Mouse (Mus musculus) heart, embryonic 13.5 days (tissue): ENCODE results near the gene Gna14. TPM values are rescaled to one million over a fixed set of nuclear protein-coding genes. Genes with fewer than 3 reads are reported as not detected.

Experiments
- ATAC-seq: fragments of 200-750 bp; cut with Nextera tagmentation; 2 replicates; pipeline ENCODE4 v1.8.0; 2017; ENCODE audit warnings: moderate TSS enrichment; ENCODE audit not compliant: insufficient number of reproducible peaks, low FRiP score, low TSS enrichment; ENCODE audit errors: extremely low read depth
- H3K27ac ChIP-seq: fragments of 300-500 bp; sonication (generic); replicated peaks from 2 replicates; pipeline ENCODE4 v1.5.1; 2015; ENCODE audit warnings: moderate library complexity, mild to moderate bottlenecking, inconsistent platforms
- H3K27me3 ChIP-seq: fragments of 300-500 bp; sonication (generic); replicated peaks from 2 replicates; pipeline ENCODE4 v1.6.1; 2015; ENCODE audit warnings: mild to moderate bottlenecking, inconsistent platforms
- H3K36me3 ChIP-seq: fragments of 300-500 bp; sonication (generic); 2 replicates; pipeline ENCODE4 v1.6.1; 2015; ENCODE audit warnings: mild to moderate bottlenecking, inconsistent platforms
- H3K4me1 ChIP-seq: fragments of 300-500 bp; sonication (generic); 2 replicates; pipeline ENCODE4 v1.6.1; 2015; ENCODE audit warnings: inconsistent platforms
- H3K4me2 ChIP-seq: fragments of 300-500 bp; sonication (generic); 2 replicates; pipeline ENCODE4 v1.6.1; 2015; ENCODE audit warnings: inconsistent platforms, mild to moderate bottlenecking, moderate library complexity
- H3K4me3 ChIP-seq: fragments of 300-500 bp; sonication (generic); 2 replicates; pipeline ENCODE4 v1.5.1; 2015; ENCODE audit warnings: moderate library complexity, mild to moderate bottlenecking, inconsistent platforms
- H3K9ac ChIP-seq: fragments of 300-500 bp; sonication (generic); 2 replicates; pipeline ENCODE4 v1.6.1; 2015; ENCODE audit warnings: inconsistent platforms, mild to moderate bottlenecking, moderate library complexity
- H3K9me3 ChIP-seq: fragments of 300-500 bp; sonication (generic); 2 replicates; pipeline ENCODE4 v1.6.1; 2016; ENCODE audit warnings: inconsistent platforms
- WGBS: fragments of 180-500 bp; shearing (Covaris S2); methylation state at CpG from one replicate; pipeline ENCODE4 v1.1.7; 2015; ENCODE audit warnings: mixed read lengths; 5-methylcytosine and 5-hydroxymethylcytosine counted together
- polyA plus RNA-seq: library from polyadenylated mRNA; unstranded; fragments of >200 nt; fragmentation: Nextera tagmentation; extraction: Ambion mirVana; gene quantifications from 2 replicates; pipeline ENCODE4 v1.2.1, GENCODE M21; 2015

The Gna14 gene
- polyA plus RNA-seq, 1 experiment from 2014 or later: 1.6 TPM

DNA sequence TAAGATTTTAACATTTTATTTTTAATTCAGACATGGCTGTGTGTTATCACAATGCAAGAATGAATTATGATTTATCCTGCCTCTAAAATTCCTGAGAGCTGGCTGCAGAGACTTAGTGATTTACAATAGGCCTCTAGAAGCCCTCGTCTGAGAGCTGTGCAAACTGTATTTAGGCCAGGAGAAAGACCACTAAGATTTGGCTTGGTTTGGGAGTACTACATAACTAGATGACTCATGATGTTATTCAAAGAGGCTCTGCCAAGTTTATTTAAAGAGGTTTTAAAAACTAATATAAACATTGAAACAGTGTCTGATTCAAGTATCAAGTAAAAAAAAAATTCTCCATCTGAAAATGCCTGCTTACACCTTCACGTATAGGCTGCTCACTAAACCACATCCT lies 123.0 kb downstream of the Gna14 start:
- no peak for ATAC-seq
- no peak overlapping the region for H3K4me3 ChIP-seq
- H3K9ac ChIP-seq: no peak overlapping the region
- no peaks in the 10 kb centered on the region for H3K36me3 ChIP-seq
- no peak overlapping the region for H3K27ac ChIP-seq
- no peaks in the 10 kb centered on the region; the same call in 1 of the 2 replicates for H3K4me1 ChIP-seq
- WGBS: 70% methylated on average over 2 of the region's 2 CpGs
- H3K4me2 ChIP-seq: no peak overlapping the region
- no peaks in the 10 kb centered on the region for H3K27me3 ChIP-seq
- peaks cover 2% of the 10 kb centered on the region; the same call in 1 of the 2 replicates for H3K9me3 ChIP-seq

DNA sequence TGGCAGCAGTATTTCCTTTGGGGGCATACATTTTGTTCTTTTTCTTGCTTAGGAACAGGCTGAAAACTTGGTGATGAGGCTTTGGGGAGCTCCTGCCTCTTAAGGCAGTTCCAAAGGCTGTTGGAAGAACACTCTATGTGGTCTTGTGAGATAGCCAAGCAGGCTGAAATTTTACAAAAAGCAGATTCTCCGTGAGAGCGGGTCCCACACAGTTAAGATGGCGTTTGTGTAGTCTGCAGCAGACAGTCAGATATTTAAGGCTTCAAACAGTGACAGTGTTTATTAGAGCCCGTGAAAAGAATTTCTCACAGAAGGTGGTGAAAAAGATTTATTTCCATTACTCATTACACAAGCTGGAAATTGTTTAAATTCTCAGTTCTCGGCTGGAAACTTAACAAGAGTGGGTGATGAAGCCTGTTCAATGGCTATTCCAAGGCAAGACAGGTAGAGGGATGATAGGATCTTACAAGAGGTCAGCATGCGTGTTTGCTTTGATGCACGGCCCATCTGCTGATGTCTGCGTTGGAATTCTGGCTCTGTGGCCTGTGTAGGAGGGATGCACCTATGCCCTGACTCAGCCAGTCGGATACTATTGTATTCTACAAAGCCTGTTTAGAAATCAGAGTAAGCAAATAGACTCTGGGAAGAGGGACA lies 123.8 kb downstream of the Gna14 start:
- Histone ChIP-seq H3K36me3 (no peaks in the 10 kb centered on the region), H3K4me1 (no peaks in the 10 kb centered on the region; the same call in 1 of the 2 replicates), H3K9me3 (peaks cover 2% of the 10 kb centered on the region; the same call in 1 of the 2 replicates), H3K4me2 (no peak overlapping the region), H3K9ac (no peak overlapping the region), H3K27me3 (no peaks in the 10 kb centered on the region), H3K4me3 (no peak overlapping the region), H3K27ac (no peak overlapping the region)
- WGBS: 62% methylated on average over 9 of the region's 9 CpGs
- ATAC-seq: no peak

DNA sequence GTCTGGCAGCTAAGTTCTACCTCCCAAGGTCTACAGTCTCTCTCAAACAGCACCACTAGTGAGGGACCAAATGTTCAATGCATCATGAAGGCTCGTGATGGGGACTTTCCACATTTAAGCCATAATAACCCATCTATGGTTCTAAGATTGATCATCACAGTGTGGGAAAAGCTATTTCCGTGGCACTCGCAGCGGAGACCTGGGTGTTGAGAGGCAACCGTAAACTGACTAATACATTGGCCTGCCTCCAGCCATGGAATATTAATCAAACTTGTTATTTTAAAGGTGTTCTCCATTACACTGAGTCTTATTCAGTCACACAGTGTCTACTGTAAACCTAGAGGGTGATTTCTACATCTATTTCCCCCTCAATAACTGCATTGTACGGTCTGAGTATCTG lies 127.1 kb downstream of the Gna14 start:
- peaks cover 2% of the 10 kb centered on the region; the same call in 1 of the 2 replicates for H3K9me3 ChIP-seq
- H3K36me3 ChIP-seq: no peaks in the 10 kb centered on the region
- no peak overlapping the region for H3K27ac ChIP-seq
- no peak for ATAC-seq
- no peaks in the 10 kb centered on the region for H3K27me3 ChIP-seq
- H3K4me1 ChIP-seq: no peaks in the 10 kb centered on the region
- no peak overlapping the region for H3K4me2 ChIP-seq
- H3K9ac ChIP-seq: no peak overlapping the region
- H3K4me3 ChIP-seq: no peak overlapping the region
- 76% methylated on average over 6 of the region's 6 CpGs for WGBS

DNA sequence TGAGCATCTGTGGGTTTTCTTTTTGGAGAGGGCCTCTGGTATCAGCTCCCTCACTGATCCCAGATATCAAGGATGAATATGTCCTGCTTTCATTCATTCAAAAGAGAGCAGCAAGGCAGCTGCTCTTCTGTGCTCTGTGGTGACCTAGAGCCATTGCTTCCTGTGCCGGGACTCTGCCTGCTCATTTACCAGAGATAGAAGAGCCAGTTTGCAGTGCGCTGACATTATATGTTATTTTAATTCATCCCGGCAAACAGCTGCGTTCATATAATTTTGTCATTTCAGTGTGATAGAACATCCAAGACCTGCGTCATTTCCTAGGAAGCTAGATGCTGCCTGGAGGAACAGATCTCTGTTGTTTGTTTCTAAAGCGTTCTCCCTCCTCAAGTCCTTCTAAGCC lies 141.2 kb downstream of the Gna14 start:
- H3K4me2 ChIP-seq: no peak overlapping the region
- H3K4me1 ChIP-seq: no peaks in the 10 kb centered on the region
- WGBS: 74% methylated on average over 6 of the region's 6 CpGs
- 0 out of 2 replicates have a peak, but pooled peaks cover 3% of the 10 kb centered on the region for H3K9me3 ChIP-seq
- H3K27me3 ChIP-seq: no peaks in the 10 kb centered on the region
- H3K36me3 ChIP-seq: no peaks in the 10 kb centered on the region
- ATAC-seq: no peak
- H3K4me3 ChIP-seq: no peak overlapping the region
- no peak overlapping the region for H3K27ac ChIP-seq
- H3K9ac ChIP-seq: no peak overlapping the region

DNA sequence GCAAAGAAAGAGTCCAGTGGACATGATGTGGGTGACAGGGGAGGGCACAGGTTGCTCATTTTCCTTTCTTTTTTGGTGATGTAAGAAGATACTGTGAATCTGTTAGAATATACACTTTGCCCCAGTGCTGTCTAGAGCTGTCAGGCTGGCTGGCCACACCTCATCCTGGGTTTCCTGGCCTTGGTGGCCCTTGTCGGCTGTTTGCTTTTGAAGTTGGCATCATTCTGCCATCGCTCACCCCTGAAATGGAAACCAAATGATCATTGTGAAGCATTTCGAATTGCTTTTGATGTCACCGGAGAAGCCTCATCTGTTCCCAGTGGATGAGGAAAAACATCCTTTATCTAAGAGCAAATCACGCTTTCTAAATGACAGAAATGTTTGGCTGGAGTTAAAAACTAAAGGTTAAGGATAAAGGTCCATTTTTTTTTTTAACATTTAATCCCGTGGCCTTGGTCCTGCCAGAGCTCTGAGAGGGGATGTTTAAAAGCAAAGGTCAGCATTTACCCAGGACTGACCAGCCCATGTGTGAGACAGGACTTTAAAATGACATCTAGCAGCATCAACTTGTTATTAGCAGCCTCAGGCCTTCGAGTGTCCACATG lies 144.2 kb downstream of the Gna14 start:
- Histone ChIP-seq H3K4me3 (no peak overlapping the region), H3K27me3 (no peaks in the 10 kb centered on the region), H3K36me3 (no peaks in the 10 kb centered on the region), H3K9me3 (0 out of 2 replicates have a peak, but pooled peaks cover 5% of the 10 kb centered on the region), H3K4me1 (no peaks in the 10 kb centered on the region), H3K27ac (no peak overlapping the region), H3K4me2 (no peak overlapping the region), H3K9ac (no peak overlapping the region)
- 74% methylated on average over 7 of the region's 7 CpGs for WGBS
- ATAC-seq: no peak

DNA sequence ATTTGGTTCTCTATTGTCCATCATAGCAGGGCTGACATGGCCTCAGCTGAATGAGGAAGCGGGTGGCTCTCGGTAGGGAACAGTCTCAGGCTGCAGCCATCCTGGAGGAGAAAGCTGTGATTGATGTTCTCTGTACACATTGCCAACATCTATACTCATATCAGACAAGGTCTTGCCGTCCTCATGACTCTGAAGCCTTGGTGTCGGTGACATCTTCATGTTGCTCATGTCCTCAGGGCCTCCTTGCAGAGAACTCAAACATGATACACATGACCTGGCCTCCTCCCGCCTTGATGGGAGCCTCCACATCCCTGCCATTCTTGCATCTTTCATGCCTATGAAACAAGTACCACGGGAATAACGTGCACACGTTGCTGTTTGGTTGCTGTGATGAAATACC lies 144.9 kb downstream of the Gna14 start:
- H3K36me3 ChIP-seq: no peaks in the 10 kb centered on the region
- H3K4me1 ChIP-seq: no peaks in the 10 kb centered on the region
- H3K4me2 ChIP-seq: no peak overlapping the region
- no peaks in the 10 kb centered on the region for H3K27me3 ChIP-seq
- no peak for ATAC-seq
- H3K9me3 ChIP-seq: 0 out of 2 replicates have a peak, but pooled peaks cover 5% of the 10 kb centered on the region
- no peak overlapping the region for H3K27ac ChIP-seq
- H3K9ac ChIP-seq: no peak overlapping the region
- no peak overlapping the region for H3K4me3 ChIP-seq
- WGBS: 79% methylated on average over 8 of the region's 8 CpGs

DNA sequence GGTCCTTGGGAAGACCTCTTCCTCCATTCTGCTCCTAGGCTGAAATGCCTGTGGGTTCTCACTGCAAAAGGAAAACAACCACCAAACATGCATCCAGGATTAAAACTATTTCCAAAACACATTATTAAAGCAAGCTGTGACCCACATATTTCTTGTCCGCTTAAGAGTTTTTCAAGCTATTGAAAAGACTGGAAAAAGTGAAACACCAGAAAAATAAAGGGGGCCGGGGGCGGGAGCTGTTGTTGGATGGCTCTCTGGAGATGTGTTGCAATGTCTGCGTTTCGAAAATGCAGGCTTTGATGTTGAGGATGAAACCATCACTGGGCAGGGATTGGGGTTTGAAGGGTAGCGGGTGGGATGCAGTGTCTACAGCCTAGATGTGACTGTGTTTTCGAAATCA lies 149.0 kb downstream of the Gna14 start:
- ATAC-seq: no peak
- Histone ChIP-seq H3K9me3 (0 out of 2 replicates have a peak, but pooled peaks cover 5% of the 10 kb centered on the region), H3K27me3 (no peaks in the 10 kb centered on the region), H3K4me2 (no peak overlapping the region), H3K9ac (no peak overlapping the region), H3K36me3 (no peaks in the 10 kb centered on the region), H3K4me3 (no peak overlapping the region), H3K27ac (no peak overlapping the region), H3K4me1 (no peaks in the 10 kb centered on the region)
- WGBS: 79% methylated on average over 7 of the region's 7 CpGs

DNA sequence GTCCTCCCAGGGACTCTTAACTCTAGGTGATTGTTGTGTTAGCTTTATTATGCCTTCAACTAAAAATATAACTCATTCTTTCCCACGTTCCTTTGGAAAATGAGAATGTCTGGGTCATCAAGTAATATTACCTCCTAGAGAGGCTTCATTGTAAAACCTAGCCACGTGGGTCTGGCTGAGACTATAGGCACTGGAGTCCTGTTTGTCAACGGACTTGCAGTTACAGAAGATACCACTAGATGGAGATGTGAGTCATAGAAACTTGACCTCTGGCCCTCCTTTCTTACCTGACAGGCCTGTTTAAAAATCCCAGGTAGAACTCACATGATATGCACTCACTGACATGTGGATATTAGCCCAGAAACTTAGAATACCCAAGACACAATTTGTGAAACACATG lies 149.8 kb downstream of the Gna14 start:
- H3K27ac ChIP-seq: no peak overlapping the region
- H3K4me2 ChIP-seq: no peak overlapping the region
- H3K27me3 ChIP-seq: no peaks in the 10 kb centered on the region
- no peak for ATAC-seq
- 0 out of 2 replicates have a peak, but pooled peaks cover 5% of the 10 kb centered on the region for H3K9me3 ChIP-seq
- H3K9ac ChIP-seq: no peak overlapping the region
- no peaks in the 10 kb centered on the region for H3K36me3 ChIP-seq
- no peaks in the 10 kb centered on the region for H3K4me1 ChIP-seq
- 6% methylated on average over 3 of the region's 3 CpGs for WGBS
- no peak overlapping the region for H3K4me3 ChIP-seq

DNA sequence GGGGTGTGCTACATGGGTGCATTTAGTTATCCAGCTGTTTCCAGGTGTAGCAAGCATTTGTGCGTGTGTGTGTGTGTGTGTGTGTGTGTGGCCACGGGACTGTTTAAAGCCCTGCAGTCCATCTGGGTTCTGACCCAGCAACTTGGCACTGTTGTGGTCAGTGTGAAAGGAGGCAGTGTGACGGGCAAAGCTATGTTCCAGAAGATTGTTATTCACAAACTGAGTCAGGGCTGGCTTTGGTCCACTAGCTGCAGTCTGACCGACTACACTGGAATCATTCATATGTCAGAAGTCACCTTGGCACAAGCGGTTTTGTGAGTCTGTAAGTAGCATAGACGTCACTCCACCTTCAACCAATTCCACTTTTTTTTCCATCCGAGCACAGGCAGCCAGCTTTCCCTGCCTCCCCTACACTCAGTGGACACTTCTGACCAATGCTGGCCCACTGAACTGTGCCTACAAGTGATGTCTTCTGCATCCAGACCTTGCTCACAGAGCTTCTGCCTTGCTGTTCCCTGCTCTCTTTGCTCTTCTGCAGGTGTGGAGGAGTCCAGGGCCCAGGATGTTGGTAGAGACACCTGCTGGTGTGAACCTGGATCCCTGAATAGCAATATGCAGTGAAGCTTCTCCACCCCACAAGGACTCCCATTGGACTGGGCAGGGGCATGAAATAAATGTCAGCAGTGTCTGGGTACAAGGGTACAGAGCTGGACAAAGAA lies 157.9 kb downstream of the Gna14 start:
- Histone ChIP-seq H3K27me3 (peaks cover 6% of the 10 kb centered on the region; the same call in 1 of the 2 replicates), H3K4me3 (no peak overlapping the region), H3K4me2 (no peak overlapping the region), H3K4me1 (no peaks in the 10 kb centered on the region), H3K27ac (no peak overlapping the region), H3K9ac (no peak overlapping the region), H3K9me3 (no peaks in the 10 kb centered on the region), H3K36me3 (no peaks in the 10 kb centered on the region)
- ATAC-seq: no peak
- 77% methylated on average over 7 of the region's 7 CpGs for WGBS

DNA sequence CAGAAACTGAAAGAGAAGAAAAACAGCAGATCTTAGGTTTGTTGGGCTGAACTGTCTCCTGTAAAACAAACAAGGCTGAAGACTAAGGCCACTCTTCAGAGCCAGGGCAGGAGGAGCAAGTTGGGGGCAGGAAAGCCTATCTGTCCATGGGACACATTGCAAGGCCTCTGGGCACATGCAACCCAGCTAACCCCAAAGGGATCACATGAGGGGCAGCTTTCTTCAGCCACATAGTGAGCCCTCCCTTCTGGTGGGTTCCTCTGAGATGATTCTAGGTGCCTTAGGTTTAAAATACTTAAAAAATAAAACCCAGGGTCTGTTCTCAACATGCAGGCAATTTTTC lies 158.4 kb downstream of the Gna14 start:
- H3K9me3 ChIP-seq: no peaks in the 10 kb centered on the region
- H3K9ac ChIP-seq: no peak overlapping the region
- H3K36me3 ChIP-seq: no peaks in the 10 kb centered on the region
- peaks cover 5% of the 10 kb centered on the region for H3K4me1 ChIP-seq
- H3K4me3 ChIP-seq: no peak overlapping the region
- no peak for ATAC-seq
- no peak overlapping the region for H3K4me2 ChIP-seq
- H3K27me3 ChIP-seq: peaks cover 10% of the 10 kb centered on the region; the same call in 1 of the 2 replicates
- no peak overlapping the region for H3K27ac ChIP-seq

DNA sequence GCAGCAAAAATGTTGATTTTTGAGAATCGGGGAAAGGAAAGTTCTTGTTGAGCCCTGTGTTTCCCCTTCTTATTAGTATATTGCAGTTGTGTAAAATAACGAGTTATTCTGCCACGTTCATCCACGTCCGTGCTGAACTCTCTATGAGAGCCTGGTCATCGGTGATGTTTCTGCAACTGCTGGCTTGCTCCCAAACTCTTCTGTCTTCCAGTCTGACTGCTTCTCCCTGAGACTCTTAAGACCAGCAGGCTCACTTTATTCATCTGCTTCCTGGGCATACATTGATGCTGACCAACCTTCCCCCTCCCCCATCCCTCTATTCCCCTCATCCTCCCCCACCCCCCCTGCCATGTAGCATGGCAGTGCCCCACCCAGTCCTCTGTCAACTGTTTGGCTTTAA lies 161.7 kb downstream of the Gna14 start:
- no peaks in the 10 kb centered on the region for H3K36me3 ChIP-seq
- no peak overlapping the region for H3K4me3 ChIP-seq
- peaks cover 10% of the 10 kb centered on the region; the same call in 1 of the 2 replicates for H3K27me3 ChIP-seq
- 81% methylated on average over 6 of the region's 6 CpGs for WGBS
- H3K9me3 ChIP-seq: no peaks in the 10 kb centered on the region
- no peak overlapping the region for H3K4me2 ChIP-seq
- peaks cover 7% of the 10 kb centered on the region for H3K4me1 ChIP-seq
- no peak for ATAC-seq
- H3K27ac ChIP-seq: no peak overlapping the region
- no peak overlapping the region for H3K9ac ChIP-seq
